Mouse (Mus musculus) forebrain, embryonic 13.5 days (tissue): Measurements from ENCODE around the gene Zdhhc13. TPM values are rescaled to one million over a fixed set of nuclear protein-coding genes. Genes with fewer than 3 reads are reported as not detected.

Experiments
- ATAC-seq: fragments of 200-750 bp; cut with Nextera tagmentation; 2 replicates; pipeline ENCODE4 v1.8.0; 2017
- H3K27ac ChIP-seq: fragments of 300-500 bp; sonication (generic); 2 replicates; pipeline ENCODE4 v1.5.1; 2015; ENCODE audit warnings: inconsistent platforms, mild to moderate bottlenecking, moderate library complexity
- H3K27me3 ChIP-seq: fragments of 300-500 bp; sonication (generic); 2 replicates; pipeline ENCODE4 v1.6.1; 2015; ENCODE audit warnings: mild to moderate bottlenecking, inconsistent platforms
- H3K36me3 ChIP-seq: fragments of 300-500 bp; sonication (generic); 2 replicates; pipeline ENCODE4 v1.6.1; 2015; ENCODE audit warnings: mild to moderate bottlenecking, inconsistent platforms; ENCODE audit not compliant: poor library complexity, severe bottlenecking
- H3K4me1 ChIP-seq: fragments of 300-500 bp; sonication (generic); 2 replicates; pipeline ENCODE4 v1.6.1; 2015; ENCODE audit warnings: inconsistent platforms
- H3K4me2 ChIP-seq: fragments of 300-500 bp; sonication (generic); 2 replicates; pipeline ENCODE4 v1.6.1; 2015; ENCODE audit warnings: inconsistent platforms, mild to moderate bottlenecking, moderate library complexity
- H3K4me3 ChIP-seq: fragments of 300-500 bp; sonication (generic); 2 replicates; pipeline ENCODE4 v1.5.1; 2015; ENCODE audit warnings: mild to moderate bottlenecking, inconsistent platforms
- H3K9ac ChIP-seq: fragments of 300-500 bp; sonication (generic); 2 replicates; pipeline ENCODE4 v1.6.1; 2015; ENCODE audit warnings: mild to moderate bottlenecking, inconsistent platforms
- H3K9me3 ChIP-seq: fragments of 300-500 bp; sonication (generic); replicated peaks from 2 replicates; pipeline ENCODE4 v1.6.1; 2016; ENCODE audit warnings: inconsistent platforms
- WGBS: fragments of 180-500 bp; shearing (Covaris S2); methylation state at CpG from one replicate; pipeline ENCODE4 v1.1.7; 2015; 5-methylcytosine and 5-hydroxymethylcytosine counted together
- polyA plus RNA-seq: library from polyadenylated mRNA; unstranded; fragments of >200 nt; fragmentation: Nextera tagmentation; extraction: Ambion mirVana; gene quantifications from 2 replicates; pipeline ENCODE4 v1.2.1, GENCODE M21; 2015

The Zdhhc13 gene
- polyA plus RNA-seq, 1 experiment from 2014 or later, result 38.5 TPM

GRCm38 (mm10) chr7:48832735-48833134, 43.9 kb downstream of the Zdhhc13 start:
- 72% methylated on average over 1 of the region's 1 CpGs for WGBS
- Histone ChIP-seq H3K9me3 (no peaks in the 10 kb centered on the region), H3K36me3 (peaks cover 6% of the 10 kb centered on the region), H3K4me3 (no peak overlapping the region), H3K9ac (no peak overlapping the region), H3K27ac (no peak overlapping the region), H3K4me2 (no peak overlapping the region), H3K27me3 (no peaks in the 10 kb centered on the region), H3K4me1 (peaks cover 13% of the 10 kb centered on the region)
- no peak for ATAC-seq

GRCm38 (mm10) chr7:48834371-48834970, 45.7 kb downstream of the Zdhhc13 start:
- ATAC-seq, result peak; percentile 21; the same call in 1 of the 2 replicates
- H3K9ac ChIP-seq, result no peak overlapping the region
- WGBS, result 33% methylated on average over 4 of the region's 4 CpGs
- no peak overlapping the region for H3K27ac ChIP-seq
- H3K4me1 ChIP-seq, result peaks cover 13% of the 10 kb centered on the region
- H3K27me3 ChIP-seq, result no peaks in the 10 kb centered on the region
- no peak overlapping the region for H3K4me2 ChIP-seq
- H3K4me3 ChIP-seq, result no peak overlapping the region
- no peaks in the 10 kb centered on the region for H3K9me3 ChIP-seq
- H3K36me3 ChIP-seq, result no peaks in the 10 kb centered on the region

GRCm38 (mm10) chr7:48834989-48835626, 46.3 kb downstream of the Zdhhc13 start:
- peaks cover 13% of the 10 kb centered on the region for H3K4me1 ChIP-seq
- H3K4me2 ChIP-seq, result no peak overlapping the region
- H3K36me3 ChIP-seq, result no peaks in the 10 kb centered on the region
- H3K9ac ChIP-seq, result no peak overlapping the region
- WGBS, result 48% methylated on average over 12 of the region's 12 CpGs
- ATAC-seq, result no peak
- no peak overlapping the region for H3K27ac ChIP-seq
- H3K27me3 ChIP-seq, result no peaks in the 10 kb centered on the region
- no peaks in the 10 kb centered on the region for H3K9me3 ChIP-seq
- H3K4me3 ChIP-seq, result no peak overlapping the region

GRCm38 (mm10) chr7:48836949-48837348, 48.1 kb downstream of the Zdhhc13 start:
- 85% methylated on average over 6 of the region's 6 CpGs for WGBS
- Histone ChIP-seq H3K9ac (no peak overlapping the region), H3K9me3 (no peaks in the 10 kb centered on the region), H3K4me1 (peaks cover 13% of the 10 kb centered on the region), H3K36me3 (no peaks in the 10 kb centered on the region), H3K4me2 (no peak overlapping the region), H3K4me3 (no peak overlapping the region), H3K27me3 (no peaks in the 10 kb centered on the region), H3K27ac (no peak overlapping the region)
- ATAC-seq, result no peak

GRCm38 (mm10) chr7:48838434-48838833, 49.6 kb downstream of the Zdhhc13 start:
- Histone ChIP-seq H3K4me2 (no peak overlapping the region), H3K27me3 (no peaks in the 10 kb centered on the region), H3K4me1 (peaks cover 13% of the 10 kb centered on the region), H3K27ac (no peak overlapping the region), H3K36me3 (no peaks in the 10 kb centered on the region), H3K4me3 (no peak overlapping the region), H3K9ac (no peak overlapping the region), H3K9me3 (no peaks in the 10 kb centered on the region)
- WGBS, result 64% methylated on average over 2 of the region's 2 CpGs
- ATAC-seq, result no peak

- no peaks in the 10 kb centered on the region for H3K9me3 ChIP-seq
- 79% methylated on average over 2 of the region's 2 CpGs for WGBS
- H3K4me3 ChIP-seq, result no peak overlapping the region
- no peak for ATAC-seq
- H3K4me2 ChIP-seq, result no peak overlapping the region
- H3K9ac ChIP-seq, result no peak overlapping the region
- H3K36me3 ChIP-seq, result no peaks in the 10 kb centered on the region
- H3K27ac ChIP-seq, result no peak overlapping the region
- no peaks in the 10 kb centered on the region for H3K27me3 ChIP-seq
- H3K4me1 ChIP-seq, result peaks cover under 1% of the 10 kb centered on the region; the same call in 1 of the 2 replicates
Observed at GRCm38 (mm10) chr7:48840545-48840944, 51.7 kb downstream of the Zdhhc13 start.

GRCm38 (mm10) chr7:48841538-48841937, 52.7 kb downstream of the Zdhhc13 start:
- H3K4me2 ChIP-seq, result no peak overlapping the region
- no peaks in the 10 kb centered on the region for H3K4me1 ChIP-seq
- WGBS, result 84% methylated on average over 4 of the region's 4 CpGs
- H3K36me3 ChIP-seq, result no peaks in the 10 kb centered on the region
- H3K9me3 ChIP-seq, result no peaks in the 10 kb centered on the region
- no peak for ATAC-seq
- H3K27me3 ChIP-seq, result no peaks in the 10 kb centered on the region
- no peak overlapping the region for H3K9ac ChIP-seq
- H3K4me3 ChIP-seq, result no peak overlapping the region
- no peak overlapping the region for H3K27ac ChIP-seq

- no peak overlapping the region for H3K9ac ChIP-seq
- no peak for ATAC-seq
- 88% methylated on average over 3 of the region's 3 CpGs for whole genome bisulfite sequencing
- no peak overlapping the region for H3K27ac ChIP-seq
- no peaks in the 10 kb centered on the region for H3K4me1 ChIP-seq
- H3K9me3 ChIP-seq, result no peaks in the 10 kb centered on the region
- no peaks in the 10 kb centered on the region for H3K27me3 ChIP-seq
- H3K4me2 ChIP-seq, result no peak overlapping the region
- no peak overlapping the region for H3K4me3 ChIP-seq
- no peaks in the 10 kb centered on the region for H3K36me3 ChIP-seq
Observed at GRCm38 (mm10) chr7:48842353-48842752, 53.5 kb downstream of the Zdhhc13 start.

- H3K9me3 ChIP-seq, result no peaks in the 10 kb centered on the region
- no peaks in the 10 kb centered on the region for H3K4me1 ChIP-seq
- no peak overlapping the region for H3K4me2 ChIP-seq
- WGBS, result 87% methylated on average over 5 of the region's 5 CpGs
- no peaks in the 10 kb centered on the region for H3K27me3 ChIP-seq
- ATAC-seq, result no peak
- H3K4me3 ChIP-seq, result no peak overlapping the region
- no peak overlapping the region for H3K9ac ChIP-seq
- H3K36me3 ChIP-seq, result no peaks in the 10 kb centered on the region
- no peak overlapping the region for H3K27ac ChIP-seq
Observed at GRCm38 (mm10) chr7:48843541-48843940, 54.7 kb downstream of the Zdhhc13 start.

GRCm38 (mm10) chr7:48845213-48845973, 56.6 kb downstream of the Zdhhc13 start:
- WGBS, result 94% methylated on average over 12 of the region's 12 CpGs
- H3K4me3 ChIP-seq, result no peak overlapping the region
- ATAC-seq, result no peak

GRCm38 (mm10) chr7:48846755-48847154, 58.0 kb downstream of the Zdhhc13 start:
- H3K27ac ChIP-seq, result no peak overlapping the region
- H3K27me3 ChIP-seq, result no peaks in the 10 kb centered on the region
- no peak for ATAC-seq
- no peak overlapping the region for H3K4me2 ChIP-seq
- no peaks in the 10 kb centered on the region for H3K9me3 ChIP-seq
- no peak overlapping the region for H3K9ac ChIP-seq
- H3K4me3 ChIP-seq, result no peak overlapping the region
- 48% methylated on average over 6 of the region's 6 CpGs for WGBS
- H3K36me3 ChIP-seq, result no peaks in the 10 kb centered on the region
- no peaks in the 10 kb centered on the region for H3K4me1 ChIP-seq

More at GRCm38 (mm10) chr7:48845213-48845973, 56.6 kb downstream of the Zdhhc13 start:
- Histone ChIP-seq H3K27me3 (no peaks in the 10 kb centered on the region), H3K36me3 (no peaks in the 10 kb centered on the region), H3K4me2 (no peak overlapping the region), H3K9me3 (no peaks in the 10 kb centered on the region), H3K9ac (no peak overlapping the region), H3K4me1 (no peaks in the 10 kb centered on the region), H3K27ac (no peak overlapping the region)

GRCm38 (mm10) chr7:48847820-48848650, 59.2 kb downstream of the Zdhhc13 start, which contains the start of gene Csrp3:
Csrp3 (minus strand) TSS chr7:48848033.
- no peak within 1 kb of the TSS for H3K4me3 ChIP-seq
- no peaks in the 10 kb centered on the region for H3K9me3 ChIP-seq
- H3K27me3 ChIP-seq, result no peaks in the 10 kb centered on the region
- H3K9ac ChIP-seq, result no peak within 1 kb of the TSS
- no peak within 1 kb of the TSS for H3K4me2 ChIP-seq
- no peak for ATAC-seq
- WGBS, result 45% methylated on average over 11 of the region's 11 CpGs
- H3K4me1 ChIP-seq, result no peaks in the 10 kb centered on the region
- H3K36me3 ChIP-seq, result no peaks in the 10 kb centered on the region
- H3K27ac ChIP-seq, result no peak within 1 kb of the TSS
